Mouse (Mus musculus): ENCODE measurements at regions not wholly inside any gene's neighbourhood (a gene's known extent, or its start where the extent isn't known, plus 50 kb on each side); places are given as distances from the start of the nearest gene placed in this dataset.
"Not testable (repeated sequence)": the region's sequence is repeated elsewhere in the genome, so short reads cannot be mapped to it uniquely, and the experiment has no call there.

DNA sequence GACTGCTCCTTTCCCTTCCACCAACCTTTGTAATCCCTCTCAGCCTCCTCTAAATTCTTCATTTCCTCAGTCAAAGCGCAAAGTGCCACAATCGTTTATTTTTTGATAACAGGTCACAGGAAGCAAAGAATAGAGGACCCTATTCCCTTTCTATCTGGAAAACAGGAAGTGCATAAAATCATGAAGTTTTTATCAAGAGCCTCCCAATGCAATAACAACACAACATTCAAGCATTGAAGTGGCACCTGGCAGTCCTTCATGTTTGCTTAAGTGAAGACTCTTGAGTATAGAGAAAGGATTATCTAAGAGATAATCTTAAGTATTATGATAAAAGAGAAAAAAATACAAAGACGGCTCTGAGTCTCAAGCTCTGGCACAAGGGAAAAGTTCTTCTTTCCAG, 111.9 kb downstream of the Ibtk start:
- no peak overlapping the region for H3K9ac ChIP-seq (ENCODE audit: low read depth, low read length)
- WGBS (ENCODE audit: insufficient replicate concordance) = 48% methylated on average over 3 of the region's 3 CpGs
- no peaks in the 10 kb centered on the region for H3K9me3 ChIP-seq (replicated peaks; ENCODE audit: control insufficient read depth, low read length)
- H3K36me3 ChIP-seq (ENCODE audit: control insufficient read depth, insufficient read depth) = no peaks in the 10 kb centered on the region
- ATAC-seq (ENCODE audit: low read depth) = no peak
- H3K4me2 ChIP-seq (ENCODE audit: low read depth, low read length) = no peak overlapping the region
- H3K4me3 ChIP-seq (ENCODE audit: low read depth, low read length) = no peak overlapping the region
- no peak overlapping the region for H3K27ac ChIP-seq (ENCODE audit: low read length)
- no peaks in the 10 kb centered on the region for H3K4me1 ChIP-seq (ENCODE audit: control insufficient read depth, low read depth, low read length)
- no peaks in the 10 kb centered on the region for H3K27me3 ChIP-seq (ENCODE audit: control insufficient read depth, insufficient read depth, low read depth, low read length)

DNA sequence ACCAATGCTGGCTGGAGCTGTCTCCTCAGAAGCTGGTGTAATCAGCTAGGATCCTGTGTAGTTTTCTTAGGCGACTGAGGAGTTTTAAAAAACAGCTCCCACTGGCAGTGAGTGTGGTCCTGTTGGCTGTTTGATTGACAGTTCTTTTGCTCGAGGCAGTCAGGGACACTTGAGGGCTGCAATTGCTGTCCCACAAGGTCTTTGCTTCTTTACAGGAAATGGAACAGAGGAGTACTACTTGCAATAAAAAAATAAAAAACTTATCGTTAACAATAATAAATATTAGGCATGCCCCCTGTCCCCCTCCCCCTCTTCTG, 113.0 kb downstream of the Ibtk start:
- no peak overlapping the region for H3K4me2 ChIP-seq (ENCODE audit: low read depth, low read length)
- no peak overlapping the region for H3K4me3 ChIP-seq (ENCODE audit: low read depth, low read length)
- 47% methylated on average over 3 of the region's 3 CpGs for WGBS (ENCODE audit: insufficient replicate concordance)
- no peak overlapping the region for H3K27ac ChIP-seq (ENCODE audit: low read length)
- no peaks in the 10 kb centered on the region for H3K9me3 ChIP-seq (replicated peaks; ENCODE audit: control insufficient read depth, low read length)
- ATAC-seq (ENCODE audit: low read depth) = no peak
- H3K4me1 ChIP-seq (ENCODE audit: control insufficient read depth, low read depth, low read length) = no peaks in the 10 kb centered on the region
- no peaks in the 10 kb centered on the region for H3K36me3 ChIP-seq (ENCODE audit: control insufficient read depth, insufficient read depth)
- H3K9ac ChIP-seq (ENCODE audit: low read depth, low read length) = no peak overlapping the region
- H3K27me3 ChIP-seq (ENCODE audit: control insufficient read depth, insufficient read depth, low read depth, low read length) = no peaks in the 10 kb centered on the region

DNA sequence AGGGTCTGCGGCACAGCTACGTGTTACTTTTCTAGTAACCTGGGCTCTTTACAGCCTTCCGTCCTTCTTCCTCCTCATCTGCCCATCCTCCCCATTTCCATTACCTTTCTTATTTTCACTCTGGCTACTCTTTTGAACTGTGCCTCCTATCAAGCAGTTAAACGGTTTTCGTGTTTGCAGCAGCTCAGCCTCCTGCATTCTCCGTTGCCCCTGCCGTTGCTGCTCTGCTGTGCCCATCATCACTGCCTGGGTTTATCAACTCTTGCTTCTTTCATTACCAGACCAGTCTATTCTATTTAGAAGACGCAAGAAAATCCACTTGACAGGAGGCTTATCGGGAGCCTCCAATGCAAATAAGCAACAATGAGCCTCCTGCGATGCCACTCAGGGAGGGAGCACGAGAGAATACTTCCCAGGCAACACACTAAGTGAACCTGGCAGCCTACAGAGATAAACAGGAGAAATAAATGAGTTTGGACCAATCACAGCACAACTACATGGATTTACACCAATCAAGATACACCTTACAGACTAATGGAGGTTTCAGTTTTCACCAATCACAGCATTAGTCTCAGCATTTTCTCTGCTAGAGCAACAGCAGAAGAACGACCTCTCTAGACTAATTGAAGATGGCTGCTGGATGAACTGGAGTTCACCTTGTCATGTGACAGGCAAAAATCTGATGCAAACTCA, 113.5 kb downstream of the Ibtk start:
- H3K27me3 ChIP-seq (ENCODE audit: control insufficient read depth, insufficient read depth, low read depth, low read length) = no peaks in the 10 kb centered on the region
- no peak overlapping the region for H3K4me2 ChIP-seq (ENCODE audit: low read depth, low read length)
- no peak for ATAC-seq (ENCODE audit: low read depth)
- H3K4me3 ChIP-seq (ENCODE audit: low read depth, low read length) = no peak overlapping the region
- H3K36me3 ChIP-seq (ENCODE audit: control insufficient read depth, insufficient read depth) = no peaks in the 10 kb centered on the region
- no peak overlapping the region for H3K9ac ChIP-seq (ENCODE audit: low read depth, low read length)
- no peaks in the 10 kb centered on the region for H3K9me3 ChIP-seq (replicated peaks; ENCODE audit: control insufficient read depth, low read length)
- no peaks in the 10 kb centered on the region for H3K4me1 ChIP-seq (ENCODE audit: control insufficient read depth, low read depth, low read length)
- WGBS (ENCODE audit: insufficient replicate concordance) = 74% methylated on average over 12 of the region's 12 CpGs
- no peak overlapping the region for H3K27ac ChIP-seq (ENCODE audit: low read length)

DNA sequence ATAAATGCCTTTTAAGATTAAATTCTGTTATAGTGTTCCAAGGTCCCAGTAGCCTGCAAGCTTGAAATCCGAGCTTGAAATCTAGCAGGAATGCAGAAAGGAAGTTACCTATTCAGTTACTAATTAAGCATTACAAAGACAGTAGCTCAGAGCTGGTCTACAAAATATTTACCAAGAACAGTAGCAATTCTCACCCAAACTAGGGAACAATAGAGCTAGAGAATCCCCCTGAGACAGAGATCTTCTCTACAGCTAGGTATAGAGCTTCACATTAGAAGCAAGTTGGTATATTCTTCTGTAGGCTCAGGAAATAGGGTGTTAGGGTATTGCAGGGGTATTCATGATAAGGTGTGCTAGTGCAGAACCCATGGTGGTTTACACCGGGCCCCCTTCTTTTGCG, 114.3 kb downstream of the Ibtk start:
- H3K4me2 ChIP-seq (ENCODE audit: low read depth, low read length); ATAC-seq (ENCODE audit: low read depth); H3K4me1 ChIP-seq (ENCODE audit: control insufficient read depth, low read depth, low read length); H3K27ac ChIP-seq (ENCODE audit: low read length); H3K36me3 ChIP-seq (ENCODE audit: control insufficient read depth, insufficient read depth); H3K27me3 ChIP-seq (ENCODE audit: control insufficient read depth, insufficient read depth, low read depth, low read length); H3K9me3 ChIP-seq (replicated peaks; ENCODE audit: control insufficient read depth, low read length); H3K9ac ChIP-seq (ENCODE audit: low read depth, low read length); H3K4me3 ChIP-seq (ENCODE audit: low read depth, low read length): not testable (repeated sequence)
- 63% methylated on average over 3 of the region's 3 CpGs for WGBS (ENCODE audit: insufficient replicate concordance)

DNA sequence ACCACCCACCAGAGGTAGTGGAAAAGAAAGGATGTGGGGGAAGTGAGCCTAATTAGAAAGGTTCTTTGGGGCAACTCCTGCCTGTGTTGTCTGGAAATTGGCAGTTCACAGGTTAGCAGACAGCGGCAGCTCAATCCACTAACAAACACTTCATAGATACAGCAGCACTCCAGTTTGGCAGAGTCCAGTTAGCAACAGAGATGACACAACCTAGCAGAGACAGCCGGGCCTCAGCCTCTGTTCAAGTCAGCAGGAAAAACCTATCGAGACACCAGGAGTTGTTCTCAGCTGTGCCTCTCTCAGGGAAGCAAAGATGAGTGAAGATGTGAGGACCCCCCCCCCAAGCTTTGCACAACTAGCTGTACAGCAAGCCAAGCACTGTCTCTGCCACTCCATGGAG, 131.2 kb downstream of the Ibtk start:
- Histone ChIP-seq H3K9me3 (replicated peaks; ENCODE audit: control insufficient read depth, low read length) (no peaks in the 10 kb centered on the region), H3K27me3 (ENCODE audit: control insufficient read depth, insufficient read depth, low read depth, low read length) (no peaks in the 10 kb centered on the region), H3K4me2 (ENCODE audit: low read depth, low read length) (no peak overlapping the region), H3K9ac (ENCODE audit: low read depth, low read length) (no peak overlapping the region), H3K27ac (ENCODE audit: low read length) (no peak overlapping the region), H3K36me3 (ENCODE audit: control insufficient read depth, insufficient read depth) (no peaks in the 10 kb centered on the region), H3K4me3 (ENCODE audit: low read depth, low read length) (no peak overlapping the region), H3K4me1 (ENCODE audit: control insufficient read depth, low read depth, low read length) (no peaks in the 10 kb centered on the region)
- no peak for ATAC-seq (ENCODE audit: low read depth)
- 67% methylated on average over 3 of the region's 3 CpGs for WGBS (ENCODE audit: insufficient replicate concordance)

DNA sequence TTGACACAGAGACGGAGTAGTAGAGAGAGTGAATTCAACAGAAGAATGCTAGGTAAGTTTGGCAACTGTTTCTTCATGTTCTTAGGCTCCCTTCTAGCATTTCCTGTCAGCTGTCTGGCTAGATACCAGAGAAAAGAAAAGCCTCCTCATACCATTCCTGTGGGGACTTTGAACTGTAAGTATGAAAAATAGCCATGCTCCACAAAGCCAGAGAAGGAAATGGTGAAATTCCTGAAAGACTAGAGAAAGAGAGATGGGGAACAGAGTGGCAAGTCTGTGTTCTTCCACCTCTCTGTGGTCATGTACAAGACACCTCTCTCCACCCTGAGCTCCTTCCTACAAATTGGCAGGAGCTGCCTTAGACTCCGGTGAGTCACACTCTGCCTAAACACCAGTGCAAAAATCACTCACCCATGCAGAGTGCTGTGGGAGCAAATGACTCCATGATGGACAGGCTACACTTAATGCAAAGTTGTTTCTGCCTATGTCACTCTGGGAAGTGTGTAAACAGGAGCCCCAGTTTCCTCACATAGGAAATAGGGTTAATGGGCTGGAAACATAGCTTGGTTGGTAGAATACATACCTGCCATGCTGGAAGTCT, 131.9 kb downstream of the Ibtk start:
- no peak overlapping the region for H3K4me3 ChIP-seq (ENCODE audit: low read depth, low read length)
- no peak overlapping the region for H3K9ac ChIP-seq (ENCODE audit: low read depth, low read length)
- H3K27ac ChIP-seq (ENCODE audit: low read length) = no peak overlapping the region
- H3K4me1 ChIP-seq (ENCODE audit: control insufficient read depth, low read depth, low read length) = no peaks in the 10 kb centered on the region
- H3K36me3 ChIP-seq (ENCODE audit: control insufficient read depth, insufficient read depth) = no peaks in the 10 kb centered on the region
- no peak for ATAC-seq (ENCODE audit: low read depth)
- H3K9me3 ChIP-seq (replicated peaks; ENCODE audit: control insufficient read depth, low read length) = no peaks in the 10 kb centered on the region
- WGBS (ENCODE audit: insufficient replicate concordance) = 62% methylated on average over 2 of the region's 2 CpGs
- no peaks in the 10 kb centered on the region for H3K27me3 ChIP-seq (ENCODE audit: control insufficient read depth, insufficient read depth, low read depth, low read length)
- no peak overlapping the region for H3K4me2 ChIP-seq (ENCODE audit: low read depth, low read length)

DNA sequence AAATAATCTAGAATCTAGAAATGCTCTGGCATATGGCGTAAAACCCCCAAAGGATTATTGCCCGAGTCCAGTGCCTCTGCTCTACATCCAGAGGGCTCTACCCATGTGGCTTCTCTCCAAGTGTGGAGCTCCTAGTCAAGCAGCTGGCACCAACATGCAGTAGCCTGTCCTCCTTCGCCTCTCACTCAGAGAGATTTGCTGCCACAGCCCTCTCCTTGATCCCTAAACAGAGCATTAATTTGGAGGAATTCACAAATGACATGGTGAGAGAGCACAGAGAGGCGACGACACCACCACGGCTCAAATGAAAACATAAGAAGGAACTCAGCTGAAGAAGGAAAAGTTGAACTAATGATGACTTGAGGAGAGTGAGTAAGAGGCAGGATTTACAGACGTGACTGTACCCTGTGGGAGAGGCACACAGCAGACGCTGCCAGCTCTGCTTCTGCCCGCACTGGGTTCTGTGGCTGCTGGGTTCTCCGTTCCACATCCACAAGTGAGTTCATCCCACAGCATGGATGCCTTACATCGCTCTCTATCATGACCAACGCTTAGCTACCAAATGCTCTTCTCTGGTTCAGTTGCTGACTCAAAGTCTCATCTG, 132.8 kb downstream of the Ibtk start:
- no peak for ATAC-seq (ENCODE audit: low read depth)
- Histone ChIP-seq H3K36me3 (ENCODE audit: control insufficient read depth, insufficient read depth) (no peaks in the 10 kb centered on the region), H3K4me2 (ENCODE audit: low read depth, low read length) (no peak overlapping the region), H3K9me3 (replicated peaks; ENCODE audit: control insufficient read depth, low read length) (no peaks in the 10 kb centered on the region), H3K9ac (ENCODE audit: low read depth, low read length) (no peak overlapping the region), H3K4me1 (ENCODE audit: control insufficient read depth, low read depth, low read length) (no peaks in the 10 kb centered on the region), H3K27ac (ENCODE audit: low read length) (no peak overlapping the region), H3K27me3 (ENCODE audit: control insufficient read depth, insufficient read depth, low read depth, low read length) (no peaks in the 10 kb centered on the region), H3K4me3 (ENCODE audit: low read depth, low read length) (no peak overlapping the region)
- WGBS (ENCODE audit: insufficient replicate concordance) = 67% methylated on average over 12 of the region's 12 CpGs

DNA sequence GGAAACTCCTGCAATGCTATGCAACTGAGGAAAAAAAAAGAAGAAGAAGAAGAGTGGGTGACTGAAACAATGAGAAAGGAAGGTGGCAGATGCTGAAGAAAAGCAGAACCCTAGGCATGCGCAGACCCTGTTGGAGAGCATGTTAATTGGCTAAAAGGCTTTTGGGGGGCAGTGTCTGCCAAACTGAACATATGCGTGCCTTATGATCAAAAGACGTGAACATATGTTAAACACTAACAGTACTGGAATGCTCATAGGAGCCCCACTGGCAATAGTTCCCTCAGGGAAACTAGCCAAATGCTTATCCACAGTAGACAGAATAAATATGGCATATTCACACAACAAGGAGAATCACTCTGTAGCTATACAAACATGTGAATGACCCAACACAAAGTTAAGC, 140.0 kb downstream of the Ibtk start:
- Histone ChIP-seq H3K27ac (ENCODE audit: low read length) (no peak overlapping the region), H3K4me2 (ENCODE audit: low read depth, low read length) (no peak overlapping the region), H3K4me1 (ENCODE audit: control insufficient read depth, low read depth, low read length) (no peaks in the 10 kb centered on the region), H3K36me3 (ENCODE audit: control insufficient read depth, insufficient read depth) (no peaks in the 10 kb centered on the region), H3K9me3 (replicated peaks; ENCODE audit: control insufficient read depth, low read length) (no peaks in the 10 kb centered on the region), H3K27me3 (ENCODE audit: control insufficient read depth, insufficient read depth, low read depth, low read length) (no peaks in the 10 kb centered on the region), H3K4me3 (ENCODE audit: low read depth, low read length) (no peak overlapping the region), H3K9ac (ENCODE audit: low read depth, low read length) (no peak overlapping the region)
- no peak for ATAC-seq (ENCODE audit: low read depth)
- WGBS (ENCODE audit: insufficient replicate concordance) = 62% methylated on average over 3 of the region's 3 CpGs

DNA sequence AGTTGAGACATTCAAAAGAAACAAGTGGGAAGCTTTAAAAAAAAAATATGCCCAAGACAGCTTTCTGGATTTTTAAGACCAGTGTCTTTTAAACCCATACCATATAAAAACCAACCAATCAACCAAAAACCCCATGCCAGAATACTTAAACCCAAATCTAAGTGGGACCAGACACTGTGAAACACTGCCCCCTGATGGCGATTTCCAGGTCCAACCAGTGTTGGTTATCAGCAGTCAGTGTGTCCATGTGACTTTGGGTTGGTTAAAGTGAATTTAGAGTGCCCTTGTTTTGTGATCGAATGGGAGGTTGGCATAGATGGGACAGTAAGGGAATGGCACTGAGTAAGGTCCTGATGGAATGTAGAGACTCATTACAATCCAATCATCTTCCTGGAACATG, 152.2 kb downstream of the Ibtk start:
- H3K4me3 ChIP-seq (ENCODE audit: low read depth, low read length) = no peak overlapping the region
- no peak for ATAC-seq (ENCODE audit: low read depth)
- H3K27me3 ChIP-seq (ENCODE audit: control insufficient read depth, insufficient read depth, low read depth, low read length) = no peaks in the 10 kb centered on the region
- H3K4me1 ChIP-seq (ENCODE audit: control insufficient read depth, low read depth, low read length) = no peaks in the 10 kb centered on the region
- WGBS (ENCODE audit: insufficient replicate concordance) = 31% methylated on average over 2 of the region's 2 CpGs
- H3K4me2 ChIP-seq (ENCODE audit: low read depth, low read length) = no peak overlapping the region
- H3K9me3 ChIP-seq (replicated peaks; ENCODE audit: control insufficient read depth, low read length) = no peaks in the 10 kb centered on the region
- no peak overlapping the region for H3K9ac ChIP-seq (ENCODE audit: low read depth, low read length)
- H3K36me3 ChIP-seq (ENCODE audit: control insufficient read depth, insufficient read depth) = no peaks in the 10 kb centered on the region
- H3K27ac ChIP-seq (ENCODE audit: low read length) = no peak overlapping the region

Measured in liver, embryonic 16.5 days (tissue).